Mouse (Mus musculus) limb, embryonic 14.5 days (tissue): Measurements from ENCODE around the gene Fam187b. TPM values are rescaled to one million over a fixed set of nuclear protein-coding genes. Genes with fewer than 3 reads are reported as not detected.
"Not testable (repeated sequence)": the region's sequence is repeated elsewhere in the genome, so short reads cannot be mapped to it uniquely, and the experiment has no call there.

Experiments used
- ATAC-seq: fragments of 200-750 bp; cut with Nextera tagmentation; 2 replicates; pipeline ENCODE4 v1.8.0; 2017; ENCODE audit warnings: low read depth, moderate number of reproducible peaks, moderate TSS enrichment; ENCODE audit not compliant: low FRiP score
- DNase-seq: peaks from one replicate; pipeline ENCODE4 v3.0.0-alpha.2; 2015; ENCODE audit warnings: low spot score
- H3K27ac ChIP-seq: fragments of 300-500 bp; sonication (generic); replicated peaks from 2 replicates; pipeline ENCODE4 v1.5.1; 2014; ENCODE audit warnings: low read depth, mild to moderate bottlenecking, low read length, moderate library complexity, mixed read lengths
- H3K27me3 ChIP-seq: fragments of 300-500 bp; sonication (generic); 2 replicates; pipeline ENCODE4 v1.6.1; 2014; ENCODE audit warnings: low read length, mixed read lengths; ENCODE audit not compliant: control insufficient read depth, insufficient read depth
- H3K36me3 ChIP-seq: fragments of 300-500 bp; sonication (generic); 2 replicates; pipeline ENCODE4 v1.6.1; 2014; ENCODE audit warnings: mild to moderate bottlenecking, low read length, moderate library complexity, mixed read lengths; ENCODE audit not compliant: control insufficient read depth, insufficient read depth
- H3K4me1 ChIP-seq: fragments of 300-500 bp; sonication (generic); 2 replicates; pipeline ENCODE4 v1.6.1; 2014; ENCODE audit warnings: antibody characterized with exemption, low read length, mixed read lengths; ENCODE audit not compliant: control insufficient read depth, insufficient read depth
- H3K4me2 ChIP-seq: fragments of 300-500 bp; sonication (generic); replicated peaks from 2 replicates; pipeline ENCODE4 v1.6.1; 2014; ENCODE audit warnings: low read depth, mild to moderate bottlenecking, low read length, moderate library complexity; ENCODE audit not compliant: severe bottlenecking
- H3K4me3 ChIP-seq: fragments of 300-500 bp; sonication (generic); replicated peaks from 2 replicates; pipeline ENCODE4 v1.5.1; 2014; ENCODE audit warnings: low read length
- H3K9ac ChIP-seq: fragments of 300-500 bp; sonication (generic); 2 replicates; pipeline ENCODE4 v1.6.1; 2014; ENCODE audit warnings: mild to moderate bottlenecking, low read depth, low read length, moderate library complexity; ENCODE audit not compliant: severe bottlenecking
- H3K9me3 ChIP-seq: fragments of 300-500 bp; sonication (generic); 2 replicates; pipeline ENCODE4 v1.6.1; 2016; ENCODE audit warnings: low read length; ENCODE audit not compliant: control insufficient read depth
- POLR2A ChIP-seq: fragments of 200-500 bp; IDR thresholded peaks from 2 replicates; pipeline ENCODE4 v1.8.0; 2012; ENCODE audit warnings: inconsistent platforms, mild to moderate bottlenecking, moderate library complexity, borderline replicate concordance; ENCODE audit not compliant: insufficient read depth, insufficient read length; ENCODE audit errors: extremely low read depth
- WGBS: fragments of 180-500 bp; shearing (Covaris S2); extraction: QIAGEN DNeasy Blood & Tissue Kit; methylation state at CpG from one replicate; pipeline ENCODE4 v1.1.7; 2014; 5-methylcytosine and 5-hydroxymethylcytosine counted together
- polyA plus RNA-seq, 2 experiments: library from polyadenylated mRNA; depleted of rRNA in 1 of 2; stranded (reverse) in 1 of 2; unstranded in 1 of 2; fragments of >200 nt; fragmentation: Nextera tagmentation in 1 of 2; extraction: Ambion mirVana in 1 of 2; gene quantifications; 2 replicates each; pipeline versions ENCODE4 v1.2.1 to v1.2.3; 2012 to 2014

The Fam187b gene
- polyA plus RNA-seq (2012; rRNA removed) (1.4 TPM in 2 replicates), polyA plus RNA-seq (2014; fragmentation: Nextera tagmentation; extraction: Ambion mirVana) (1.1 and 1.4 TPM in 2 replicates)

- ATAC-seq (peak; percentile 79), DNase-seq (peak; percentile 90)
- Histone ChIP-seq H3K36me3 (no peaks in the 10 kb centered on the region), H3K27me3 (peaks cover 11% of the 10 kb centered on the region), H3K4me2 (peak within 1 kb of the TSS; percentile 58), H3K4me1 (peaks cover 7% of the 10 kb centered on the region; the same call in 1 of the 2 replicates), H3K9ac (peak within 1 kb of the TSS; percentile 41), H3K4me3 (peak within 1 kb of the TSS; percentile 45), H3K9me3 (no peaks in the 10 kb centered on the region), H3K27ac (no peak within 1 kb of the TSS)
- under 1% methylated on average over 37 of the region's 37 CpGs for WGBS
- TF ChIP-seq POLR2A = no peak
These were observed at the start of gene Fam187b for GRCm38 (mm10) chr7:30973501-30974289. Fam187b (plus strand) TSS chr7:30973790.

GRCm38 (mm10) chr7:30924071-30924470 lies 49.5 kb upstream of the Fam187b start:
- DNase-seq (no peak), ATAC-seq (no peak)
- Histone ChIP-seq H3K36me3 (no peaks in the 10 kb centered on the region), H3K4me1 (no peaks in the 10 kb centered on the region), H3K27ac (no peak overlapping the region), H3K4me2 (no peak overlapping the region), H3K27me3 (no peaks in the 10 kb centered on the region), H3K9ac (no peak overlapping the region), H3K4me3 (no peak overlapping the region), H3K9me3 (no peaks in the 10 kb centered on the region)
- WGBS = 68% methylated on average over 3 of the region's 3 CpGs
- no peak for TF ChIP-seq POLR2A

GRCm38 (mm10) chr7:30924581-30924980 lies 49.0 kb upstream of the Fam187b start, which contains the start of gene Hamp2:
Hamp2 (minus strand) TSS chr7:30924681.
- H3K27me3 ChIP-seq, H3K9me3 ChIP-seq, H3K36me3 ChIP-seq, H3K9ac ChIP-seq, H3K4me2 ChIP-seq, DNase-seq, H3K4me1 ChIP-seq, ATAC-seq, H3K27ac ChIP-seq, H3K4me3 ChIP-seq: not testable (repeated sequence)
- 83% methylated on average over 2 of the region's 2 CpGs for WGBS

DNA sequence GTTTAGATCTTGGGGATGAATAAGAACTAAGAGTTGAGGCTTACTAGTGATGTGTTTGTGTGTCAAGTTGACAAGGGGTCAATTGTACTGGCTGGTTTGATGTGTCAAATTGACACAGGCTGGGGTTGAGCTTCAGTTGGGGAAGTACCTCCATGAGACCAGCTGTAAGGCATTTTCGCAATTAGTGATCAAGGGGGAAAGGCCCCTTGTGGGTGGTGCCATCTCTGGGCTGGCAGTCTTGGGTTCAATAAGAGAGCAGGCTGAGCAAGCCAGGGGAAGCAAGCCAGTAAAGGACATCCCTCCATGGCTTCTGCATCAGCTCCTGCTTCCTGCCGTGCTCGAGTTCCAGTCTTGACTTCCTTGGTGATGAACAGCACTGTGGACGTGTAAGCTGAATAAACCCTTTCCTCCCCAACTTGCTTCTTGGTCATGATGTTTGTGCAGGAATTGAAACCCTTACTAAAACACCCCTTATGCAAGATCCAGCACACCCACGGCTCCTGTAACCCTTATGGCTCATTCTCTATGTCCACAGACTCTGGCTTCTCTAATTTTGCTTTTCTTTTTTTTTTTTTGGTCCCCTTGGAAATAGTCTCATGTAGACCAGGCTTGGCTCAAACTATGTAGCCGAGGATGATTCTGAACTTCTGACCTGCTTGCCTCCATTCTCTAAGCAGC lies 38.0 kb upstream of the Fam187b start:
- H3K4me2 ChIP-seq, H3K27ac ChIP-seq, ATAC-seq, H3K4me1 ChIP-seq, H3K4me3 ChIP-seq, H3K36me3 ChIP-seq, DNase-seq, H3K9me3 ChIP-seq, H3K27me3 ChIP-seq, H3K9ac ChIP-seq: not testable (repeated sequence)
- WGBS = 68% methylated on average over 6 of the region's 6 CpGs

- not testable (repeated sequence) for H3K9me3 ChIP-seq, DNase-seq, H3K36me3 ChIP-seq, H3K4me3 ChIP-seq, H3K27ac ChIP-seq, H3K27me3 ChIP-seq, H3K4me1 ChIP-seq, H3K4me2 ChIP-seq, H3K9ac ChIP-seq, ATAC-seq
- 92% methylated on average over 1 of the region's 1 CpGs for WGBS
These were observed 33.5 kb upstream of the Fam187b start for GRCm38 (mm10) chr7:30940070-30940469.

DNA sequence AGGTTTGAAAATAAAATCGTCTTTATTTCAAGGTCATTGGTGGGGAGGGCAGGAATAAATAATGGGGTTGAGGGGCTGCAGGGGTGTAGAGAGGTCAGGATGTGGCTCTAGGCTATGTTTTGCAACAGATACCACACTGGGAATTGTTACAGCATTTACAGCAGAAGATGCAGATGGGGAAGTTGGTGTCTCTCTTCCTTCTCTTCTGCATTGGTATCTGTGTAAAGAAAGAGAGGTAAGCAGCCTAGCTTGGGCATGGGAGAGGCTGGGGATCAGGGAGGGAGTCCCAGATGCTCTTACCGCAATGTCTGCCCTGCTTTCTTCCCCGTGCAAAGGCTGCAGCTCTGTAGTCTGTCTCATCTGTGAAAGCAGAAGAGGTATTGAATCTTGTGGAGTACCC lies 31.2 kb upstream of the Fam187b start:
- ATAC-seq, H3K27ac ChIP-seq, H3K4me3 ChIP-seq, H3K9me3 ChIP-seq, H3K9ac ChIP-seq, DNase-seq, H3K4me1 ChIP-seq, H3K27me3 ChIP-seq, H3K4me2 ChIP-seq: not testable (repeated sequence)
- 47% methylated on average over 3 of the region's 3 CpGs for WGBS
- H3K36me3 ChIP-seq = peaks cover 11% of the 10 kb centered on the region; the same call in 1 of the 2 replicates
